Mouse (Mus musculus): ENCODE data around the gene Stt3b. TPM values are rescaled to one million over a fixed set of nuclear protein-coding genes. Genes with fewer than 3 reads are reported as not detected.

Stt3b gene
- polyA plus RNA-seq, 1 experiment from 2014 or later = 116 TPM

GRCm38 (mm10) chr9:115239861-115240260 is 70.4 kb downstream of the Stt3b start:
- no peak overlapping the region for H3K4me3 ChIP-seq (ENCODE audit: low read depth, low read length)
- H3K27me3 ChIP-seq (replicated peaks; ENCODE audit: control insufficient read depth, insufficient read depth, low read length) = no peaks in the 10 kb centered on the region
- DNase-seq (ENCODE audit: low spot score) (no peak), ATAC-seq (ENCODE audit: low read depth) (no peak)
- H3K9me3 ChIP-seq (ENCODE audit: control insufficient read depth, low read length) = no peaks in the 10 kb centered on the region
- H3K4me2 ChIP-seq (ENCODE audit: low read depth, low read length) = no peak overlapping the region
- no peak overlapping the region for H3K27ac ChIP-seq (replicated peaks; ENCODE audit: low read depth, low read length)
- WGBS = 93% methylated on average over 5 of the region's 5 CpGs
- no peaks in the 10 kb centered on the region for H3K4me1 ChIP-seq (ENCODE audit: control insufficient read depth, insufficient read depth, low read length)
- H3K9ac ChIP-seq (ENCODE audit: low read depth, low read length) = no peak overlapping the region
- peaks cover 57% of the 10 kb centered on the region for H3K36me3 ChIP-seq (ENCODE audit: control insufficient read depth, insufficient read depth, low read length)

- ATAC-seq (ENCODE audit: low read depth) = no peak
- no peak overlapping the region for H3K27ac ChIP-seq (replicated peaks; ENCODE audit: low read depth, low read length)
- no peak overlapping the region for H3K4me3 ChIP-seq (ENCODE audit: low read depth, low read length)
- DNase-seq (ENCODE audit: low spot score) = no peak
- H3K4me1 ChIP-seq (ENCODE audit: control insufficient read depth, insufficient read depth, low read length) = no peaks in the 10 kb centered on the region
- H3K4me2 ChIP-seq (ENCODE audit: low read depth, low read length) = no peak overlapping the region
- H3K27me3 ChIP-seq (replicated peaks; ENCODE audit: control insufficient read depth, insufficient read depth, low read length) = no peaks in the 10 kb centered on the region
- peaks cover 38% of the 10 kb centered on the region for H3K36me3 ChIP-seq (ENCODE audit: control insufficient read depth, insufficient read depth, low read length)
- H3K9me3 ChIP-seq (ENCODE audit: control insufficient read depth, low read length) = no peaks in the 10 kb centered on the region
- no peak overlapping the region for H3K9ac ChIP-seq (ENCODE audit: low read depth, low read length)
Observed at GRCm38 (mm10) chr9:115237943-115238342, 72.3 kb downstream of the Stt3b start.

- WGBS = 92% methylated on average over 8 of the region's 8 CpGs
- DNase-seq (ENCODE audit: low spot score) = no peak
- no peak overlapping the region for H3K4me2 ChIP-seq (ENCODE audit: low read depth, low read length)
- H3K27ac ChIP-seq (replicated peaks; ENCODE audit: low read depth, low read length) = no peak overlapping the region
- H3K9ac ChIP-seq (ENCODE audit: low read depth, low read length) = no peak overlapping the region
- peaks cover 22% of the 10 kb centered on the region for H3K36me3 ChIP-seq (ENCODE audit: control insufficient read depth, insufficient read depth, low read length)
- no peak overlapping the region for H3K4me3 ChIP-seq (ENCODE audit: low read depth, low read length)
- H3K27me3 ChIP-seq (replicated peaks; ENCODE audit: control insufficient read depth, insufficient read depth, low read length) = no peaks in the 10 kb centered on the region
- no peak for ATAC-seq (ENCODE audit: low read depth)
- no peaks in the 10 kb centered on the region for H3K4me1 ChIP-seq (ENCODE audit: control insufficient read depth, insufficient read depth, low read length)
- H3K9me3 ChIP-seq (ENCODE audit: control insufficient read depth, low read length) = no peaks in the 10 kb centered on the region
Observed at GRCm38 (mm10) chr9:115236352-115236841, 73.8 kb downstream of the Stt3b start.

GRCm38 (mm10) chr9:115234561-115234960 is 75.7 kb downstream of the Stt3b start:
- WGBS = 89% methylated on average over 2 of the region's 2 CpGs
- Histone ChIP-seq H3K9ac (ENCODE audit: low read depth, low read length) (no peak overlapping the region), H3K27me3 (replicated peaks; ENCODE audit: control insufficient read depth, insufficient read depth, low read length) (no peaks in the 10 kb centered on the region), H3K4me3 (ENCODE audit: low read depth, low read length) (no peak overlapping the region), H3K27ac (replicated peaks; ENCODE audit: low read depth, low read length) (no peak overlapping the region), H3K9me3 (ENCODE audit: control insufficient read depth, low read length) (no peaks in the 10 kb centered on the region), H3K4me1 (ENCODE audit: control insufficient read depth, insufficient read depth, low read length) (no peaks in the 10 kb centered on the region), H3K36me3 (ENCODE audit: control insufficient read depth, insufficient read depth, low read length) (peaks cover 5% of the 10 kb centered on the region; the same call in 1 of the 2 replicates), H3K4me2 (ENCODE audit: low read depth, low read length) (no peak overlapping the region)
- DNase-seq (ENCODE audit: low spot score) (no peak), ATAC-seq (ENCODE audit: low read depth) (no peak)

GRCm38 (mm10) chr9:115233721-115234120 is 76.5 kb downstream of the Stt3b start:
- no peak overlapping the region for H3K4me3 ChIP-seq (ENCODE audit: low read depth, low read length)
- ATAC-seq (ENCODE audit: low read depth) = no peak
- no peaks in the 10 kb centered on the region for H3K4me1 ChIP-seq (ENCODE audit: control insufficient read depth, insufficient read depth, low read length)
- no peaks in the 10 kb centered on the region for H3K9me3 ChIP-seq (ENCODE audit: control insufficient read depth, low read length)
- WGBS = 85% methylated on average over 5 of the region's 5 CpGs
- no peaks in the 10 kb centered on the region for H3K36me3 ChIP-seq (ENCODE audit: control insufficient read depth, insufficient read depth, low read length)
- no peak overlapping the region for H3K9ac ChIP-seq (ENCODE audit: low read depth, low read length)
- DNase-seq (ENCODE audit: low spot score) = no peak
- H3K4me2 ChIP-seq (ENCODE audit: low read depth, low read length) = no peak overlapping the region
- no peaks in the 10 kb centered on the region for H3K27me3 ChIP-seq (replicated peaks; ENCODE audit: control insufficient read depth, insufficient read depth, low read length)
- H3K27ac ChIP-seq (replicated peaks; ENCODE audit: low read depth, low read length) = no peak overlapping the region

- Histone ChIP-seq H3K27ac (replicated peaks; ENCODE audit: low read depth, low read length) (no peak overlapping the region), H3K4me3 (ENCODE audit: low read depth, low read length) (no peak overlapping the region), H3K4me2 (ENCODE audit: low read depth, low read length) (no peak overlapping the region), H3K36me3 (ENCODE audit: control insufficient read depth, insufficient read depth, low read length) (no peaks in the 10 kb centered on the region), H3K27me3 (replicated peaks; ENCODE audit: control insufficient read depth, insufficient read depth, low read length) (no peaks in the 10 kb centered on the region), H3K9ac (ENCODE audit: low read depth, low read length) (no peak overlapping the region), H3K9me3 (ENCODE audit: control insufficient read depth, low read length) (no peaks in the 10 kb centered on the region), H3K4me1 (ENCODE audit: control insufficient read depth, insufficient read depth, low read length) (no peaks in the 10 kb centered on the region)
- no peak for ATAC-seq (ENCODE audit: low read depth)
- no peak for DNase-seq (ENCODE audit: low spot score)
- WGBS = 91% methylated on average over 3 of the region's 3 CpGs
Observed at GRCm38 (mm10) chr9:115231476-115231875, 78.7 kb downstream of the Stt3b start.

GRCm38 (mm10) chr9:115230141-115230540 is 80.1 kb downstream of the Stt3b start:
- H3K9me3 ChIP-seq (ENCODE audit: control insufficient read depth, low read length) = no peaks in the 10 kb centered on the region
- DNase-seq (ENCODE audit: low spot score) = no peak
- 16% methylated on average over 3 of the region's 3 CpGs for WGBS
- H3K36me3 ChIP-seq (ENCODE audit: control insufficient read depth, insufficient read depth, low read length) = no peaks in the 10 kb centered on the region
- no peak overlapping the region for H3K9ac ChIP-seq (ENCODE audit: low read depth, low read length)
- no peaks in the 10 kb centered on the region for H3K27me3 ChIP-seq (replicated peaks; ENCODE audit: control insufficient read depth, insufficient read depth, low read length)
- no peak overlapping the region for H3K4me3 ChIP-seq (ENCODE audit: low read depth, low read length)
- no peaks in the 10 kb centered on the region for H3K4me1 ChIP-seq (ENCODE audit: control insufficient read depth, insufficient read depth, low read length)
- H3K4me2 ChIP-seq (ENCODE audit: low read depth, low read length) = no peak overlapping the region
- no peak for ATAC-seq (ENCODE audit: low read depth)
- no peak overlapping the region for H3K27ac ChIP-seq (replicated peaks; ENCODE audit: low read depth, low read length)

- DNase-seq (ENCODE audit: low spot score) (no peak), ATAC-seq (ENCODE audit: low read depth) (no peak)
- Histone ChIP-seq H3K4me2 (ENCODE audit: low read depth, low read length) (no peak overlapping the region), H3K9me3 (ENCODE audit: control insufficient read depth, low read length) (no peaks in the 10 kb centered on the region), H3K4me3 (ENCODE audit: low read depth, low read length) (no peak overlapping the region), H3K27ac (replicated peaks; ENCODE audit: low read depth, low read length) (no peak overlapping the region), H3K27me3 (replicated peaks; ENCODE audit: control insufficient read depth, insufficient read depth, low read length) (no peaks in the 10 kb centered on the region), H3K9ac (ENCODE audit: low read depth, low read length) (no peak overlapping the region), H3K36me3 (ENCODE audit: control insufficient read depth, insufficient read depth, low read length) (no peaks in the 10 kb centered on the region), H3K4me1 (ENCODE audit: control insufficient read depth, insufficient read depth, low read length) (no peaks in the 10 kb centered on the region)
- WGBS = 73% methylated on average over 10 of the region's 10 CpGs
Observed at GRCm38 (mm10) chr9:115229676-115230075, 80.5 kb downstream of the Stt3b start.

GRCm38 (mm10) chr9:115229145-115229544 is 81.1 kb downstream of the Stt3b start:
- H3K4me3 ChIP-seq (ENCODE audit: low read depth, low read length) = no peak overlapping the region
- H3K4me1 ChIP-seq (ENCODE audit: control insufficient read depth, insufficient read depth, low read length) = no peaks in the 10 kb centered on the region
- no peaks in the 10 kb centered on the region for H3K36me3 ChIP-seq (ENCODE audit: control insufficient read depth, insufficient read depth, low read length)
- no peak overlapping the region for H3K27ac ChIP-seq (replicated peaks; ENCODE audit: low read depth, low read length)
- H3K9ac ChIP-seq (ENCODE audit: low read depth, low read length) = no peak overlapping the region
- H3K9me3 ChIP-seq (ENCODE audit: control insufficient read depth, low read length) = no peaks in the 10 kb centered on the region
- 54% methylated on average over 4 of the region's 4 CpGs for WGBS
- no peak overlapping the region for H3K4me2 ChIP-seq (ENCODE audit: low read depth, low read length)
- ATAC-seq (ENCODE audit: low read depth) (no peak), DNase-seq (ENCODE audit: low spot score) (no peak)
- H3K27me3 ChIP-seq (replicated peaks; ENCODE audit: control insufficient read depth, insufficient read depth, low read length) = no peaks in the 10 kb centered on the region
